Mouse (Mus musculus): ENCODE measurements around the gene Kcna5. TPM values are rescaled to one million over a fixed set of nuclear protein-coding genes. Genes with fewer than 3 reads are reported as not detected.

The Kcna5 gene
- polyA plus RNA-seq, 1 experiment from 2014 or later: 4.8 TPM

- no peaks in the 10 kb centered on the region for H3K4me1 ChIP-seq (ENCODE audit: insufficient read depth, low read length)
- H3K9me3 ChIP-seq (ENCODE audit: low read length): no peaks in the 10 kb centered on the region
- ATAC-seq (ENCODE audit: low FRiP score, low TSS enrichment): no peak
- no peaks in the 10 kb centered on the region; the same call in 1 of the 2 replicates for H3K27me3 ChIP-seq (ENCODE audit: insufficient read depth, low read length)
- no peak overlapping the region for H3K4me2 ChIP-seq (replicated peaks; ENCODE audit: low read depth, low read length)
- H3K9ac ChIP-seq (replicated peaks; ENCODE audit: low read length): no peak overlapping the region
- WGBS: 75% methylated on average over 4 of the region's 4 CpGs
- no peak overlapping the region for H3K4me3 ChIP-seq (ENCODE audit: low read length)
- H3K27ac ChIP-seq (ENCODE audit: low read length): no peak overlapping the region
- H3K36me3 ChIP-seq (ENCODE audit: insufficient read depth, low read length): no peaks in the 10 kb centered on the region
These were observed 7.5 kb upstream of the Kcna5 start for GRCm38 (mm10) chr6:126542724-126543123.

- no peak for ATAC-seq (ENCODE audit: low FRiP score, low TSS enrichment)
- Histone ChIP-seq H3K9ac (replicated peaks; ENCODE audit: low read length) (no peak overlapping the region), H3K4me3 (ENCODE audit: low read length) (no peak overlapping the region), H3K36me3 (ENCODE audit: insufficient read depth, low read length) (no peaks in the 10 kb centered on the region), H3K4me2 (replicated peaks; ENCODE audit: low read depth, low read length) (no peak overlapping the region), H3K27ac (ENCODE audit: low read length) (no peak overlapping the region), H3K27me3 (ENCODE audit: insufficient read depth, low read length) (peaks cover 16% of the 10 kb centered on the region), H3K4me1 (ENCODE audit: insufficient read depth, low read length) (peaks cover 17% of the 10 kb centered on the region), H3K9me3 (ENCODE audit: low read length) (no peaks in the 10 kb centered on the region)
- WGBS: 54% methylated on average over 2 of the region's 2 CpGs
These were observed 2.3 kb upstream of the Kcna5 start for GRCm38 (mm10) chr6:126537512-126537911.

DNA sequence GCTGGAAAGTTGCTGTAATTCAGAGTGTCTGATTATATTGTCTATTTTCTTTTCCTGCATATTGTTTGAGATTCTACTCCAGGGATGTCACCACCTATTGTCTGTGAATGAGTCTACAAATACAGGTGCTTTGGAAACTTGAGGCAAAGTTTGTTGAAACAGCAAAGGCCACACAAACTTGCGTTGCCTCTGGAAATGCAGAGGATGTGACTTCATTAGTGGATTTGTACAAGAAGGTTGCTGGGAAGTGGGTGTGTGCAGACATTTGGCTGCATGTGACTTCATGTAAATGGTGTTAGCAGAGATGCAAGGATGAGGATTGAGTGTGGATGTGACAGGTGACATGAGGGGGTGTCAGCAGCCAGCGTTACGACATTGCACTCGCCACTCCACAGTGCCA is 1.7 kb upstream of the Kcna5 start:
- no peaks in the 10 kb centered on the region for H3K9me3 ChIP-seq (ENCODE audit: low read length)
- no peak overlapping the region for H3K4me3 ChIP-seq (ENCODE audit: low read length)
- H3K4me1 ChIP-seq (ENCODE audit: insufficient read depth, low read length): peaks cover 17% of the 10 kb centered on the region
- no peak overlapping the region for H3K9ac ChIP-seq (replicated peaks; ENCODE audit: low read length)
- no peak overlapping the region for H3K27ac ChIP-seq (ENCODE audit: low read length)
- ATAC-seq (ENCODE audit: low FRiP score, low TSS enrichment): no peak
- 67% methylated on average over 4 of the region's 4 CpGs for WGBS
- H3K4me2 ChIP-seq (replicated peaks; ENCODE audit: low read depth, low read length): no peak overlapping the region
- peaks cover 16% of the 10 kb centered on the region for H3K27me3 ChIP-seq (ENCODE audit: insufficient read depth, low read length)
- no peaks in the 10 kb centered on the region for H3K36me3 ChIP-seq (ENCODE audit: insufficient read depth, low read length)

- Histone ChIP-seq H3K9me3 (ENCODE audit: low read length) (no peaks in the 10 kb centered on the region), H3K4me3 (ENCODE audit: low read length) (no peak overlapping the region), H3K9ac (replicated peaks; ENCODE audit: low read length) (no peak overlapping the region), H3K27ac (ENCODE audit: low read length) (no peak overlapping the region), H3K4me2 (replicated peaks; ENCODE audit: low read depth, low read length) (peak overlapping the region; percentile 60; the same call in 1 of the 2 replicates), H3K36me3 (ENCODE audit: insufficient read depth, low read length) (no peaks in the 10 kb centered on the region), H3K27me3 (ENCODE audit: insufficient read depth, low read length) (peaks cover 16% of the 10 kb centered on the region), H3K4me1 (ENCODE audit: insufficient read depth, low read length) (peaks cover 17% of the 10 kb centered on the region)
- WGBS: 22% methylated on average over 1 of the region's 1 CpGs
- ATAC-seq (ENCODE audit: low FRiP score, low TSS enrichment): no peak
These were observed 679 bp upstream of the Kcna5 start for GRCm38 (mm10) chr6:126535911-126536270.

DNA sequence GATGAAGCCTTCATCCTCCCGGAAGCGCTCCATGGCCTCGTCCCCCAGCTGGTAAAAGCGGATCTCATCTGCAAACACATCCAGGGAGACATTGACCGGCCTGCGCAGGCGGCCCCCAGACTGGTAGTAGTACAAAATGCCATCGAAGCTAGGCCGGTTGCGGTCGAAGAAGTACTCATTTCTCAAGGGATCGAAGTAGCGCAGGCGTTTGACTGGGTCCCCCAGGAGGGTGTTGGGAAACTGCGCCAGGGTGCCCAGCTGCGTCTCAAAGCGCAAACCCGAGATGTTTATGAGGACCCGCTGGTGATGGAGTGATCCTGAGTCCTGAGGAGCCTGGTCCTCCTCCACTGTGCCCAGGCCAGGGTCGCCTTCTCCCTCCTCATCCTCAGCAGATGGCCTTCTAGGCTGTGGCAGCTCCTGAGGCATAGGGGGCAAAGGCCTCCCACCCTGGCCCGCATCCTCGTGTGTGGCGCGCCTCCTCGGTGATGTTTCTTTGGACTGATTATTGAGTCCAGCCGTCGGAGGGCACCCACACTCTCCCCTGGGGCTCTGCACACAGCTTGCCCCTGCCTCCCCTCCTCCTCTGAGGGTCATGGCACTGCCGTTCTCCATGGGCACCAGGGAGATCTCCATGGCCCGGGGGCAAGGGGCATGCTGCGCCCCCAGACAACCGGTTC is 543 bp downstream of the Kcna5 start:
- ATAC-seq (ENCODE audit: low FRiP score, low TSS enrichment): peak; percentile 12
- Histone ChIP-seq H3K4me1 (ENCODE audit: insufficient read depth, low read length) (peaks cover 20% of the 10 kb centered on the region), H3K4me3 (ENCODE audit: low read length) (peak overlapping the region; percentile 33), H3K36me3 (ENCODE audit: insufficient read depth, low read length) (no peaks in the 10 kb centered on the region), H3K9ac (replicated peaks; ENCODE audit: low read length) (peak overlapping the region; percentile 53), H3K9me3 (ENCODE audit: low read length) (no peaks in the 10 kb centered on the region), H3K4me2 (replicated peaks; ENCODE audit: low read depth, low read length) (peak overlapping the region; percentile 60), H3K27me3 (ENCODE audit: insufficient read depth, low read length) (peaks cover 16% of the 10 kb centered on the region), H3K27ac (ENCODE audit: low read length) (peak overlapping the region; percentile 69; the same call in 1 of the 2 replicates)
- 18% methylated on average over 31 of the region's 31 CpGs for WGBS

- no peaks in the 10 kb centered on the region for H3K9me3 ChIP-seq (ENCODE audit: low read length)
- peaks cover 16% of the 10 kb centered on the region for H3K27me3 ChIP-seq (ENCODE audit: insufficient read depth, low read length)
- H3K4me2 ChIP-seq (replicated peaks; ENCODE audit: low read depth, low read length): no peak overlapping the region
- no peaks in the 10 kb centered on the region for H3K36me3 ChIP-seq (ENCODE audit: insufficient read depth, low read length)
- H3K4me3 ChIP-seq (ENCODE audit: low read length): no peak overlapping the region
- peaks cover 20% of the 10 kb centered on the region for H3K4me1 ChIP-seq (ENCODE audit: insufficient read depth, low read length)
- no peak for ATAC-seq (ENCODE audit: low FRiP score, low TSS enrichment)
- 94% methylated on average over 4 of the region's 4 CpGs for WGBS
- H3K27ac ChIP-seq (ENCODE audit: low read length): no peak overlapping the region
- H3K9ac ChIP-seq (replicated peaks; ENCODE audit: low read length): no peak overlapping the region
These were observed 3.9 kb downstream of the Kcna5 start for GRCm38 (mm10) chr6:126531306-126531705.

DNA sequence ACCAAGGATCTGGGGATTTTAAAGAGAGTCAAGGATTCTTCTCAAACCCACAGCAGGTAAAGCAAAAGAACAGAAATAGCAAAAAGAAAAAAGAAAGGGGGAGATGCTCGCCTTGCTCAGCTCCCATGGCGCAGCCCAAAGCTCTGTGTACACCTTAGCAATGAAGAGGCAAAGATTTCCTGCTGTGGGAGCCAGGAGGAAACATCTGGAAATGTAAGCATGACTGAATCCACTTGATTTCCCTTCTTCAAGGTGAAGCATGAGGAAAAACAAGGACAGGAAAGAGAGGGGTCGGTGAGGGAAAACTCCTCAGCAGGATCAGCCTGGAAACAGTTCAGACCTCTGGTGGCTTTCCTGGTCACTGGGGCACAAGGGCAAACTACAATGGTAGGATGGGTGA is 5.2 kb downstream of the Kcna5 start:
- Histone ChIP-seq H3K4me1 (ENCODE audit: insufficient read depth, low read length) (peaks cover 9% of the 10 kb centered on the region), H3K9ac (replicated peaks; ENCODE audit: low read length) (no peak overlapping the region), H3K9me3 (ENCODE audit: low read length) (no peaks in the 10 kb centered on the region), H3K27me3 (ENCODE audit: insufficient read depth, low read length) (peaks cover 16% of the 10 kb centered on the region), H3K36me3 (ENCODE audit: insufficient read depth, low read length) (no peaks in the 10 kb centered on the region), H3K4me3 (ENCODE audit: low read length) (no peak overlapping the region), H3K4me2 (replicated peaks; ENCODE audit: low read depth, low read length) (no peak overlapping the region), H3K27ac (ENCODE audit: low read length) (no peak overlapping the region)
- no peak for ATAC-seq (ENCODE audit: low FRiP score, low TSS enrichment)
- 68% methylated on average over 3 of the region's 3 CpGs for WGBS

DNA sequence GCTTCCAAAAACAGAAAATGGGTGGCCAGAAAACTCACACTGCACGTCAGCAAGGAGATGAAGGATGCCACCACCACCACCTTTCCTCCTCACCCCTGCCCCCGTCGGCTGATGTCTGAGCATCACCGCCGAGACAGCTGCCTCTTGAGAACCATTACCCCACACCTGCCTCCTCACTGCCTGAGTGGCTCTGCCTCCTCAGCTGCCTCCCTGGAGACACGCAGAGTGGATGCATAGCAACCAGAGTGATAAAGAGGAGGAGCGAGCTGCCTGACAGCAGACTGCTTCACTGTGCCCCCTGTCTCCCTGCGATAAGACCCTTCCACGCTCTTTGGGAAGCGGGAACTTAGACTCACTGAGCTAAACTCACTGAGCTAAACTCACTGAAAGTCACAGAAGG is 20.5 kb downstream of the Kcna5 start:
- no peak for ATAC-seq (ENCODE audit: low FRiP score, low TSS enrichment)
- 25% methylated on average over 10 of the region's 10 CpGs for WGBS

DNA sequence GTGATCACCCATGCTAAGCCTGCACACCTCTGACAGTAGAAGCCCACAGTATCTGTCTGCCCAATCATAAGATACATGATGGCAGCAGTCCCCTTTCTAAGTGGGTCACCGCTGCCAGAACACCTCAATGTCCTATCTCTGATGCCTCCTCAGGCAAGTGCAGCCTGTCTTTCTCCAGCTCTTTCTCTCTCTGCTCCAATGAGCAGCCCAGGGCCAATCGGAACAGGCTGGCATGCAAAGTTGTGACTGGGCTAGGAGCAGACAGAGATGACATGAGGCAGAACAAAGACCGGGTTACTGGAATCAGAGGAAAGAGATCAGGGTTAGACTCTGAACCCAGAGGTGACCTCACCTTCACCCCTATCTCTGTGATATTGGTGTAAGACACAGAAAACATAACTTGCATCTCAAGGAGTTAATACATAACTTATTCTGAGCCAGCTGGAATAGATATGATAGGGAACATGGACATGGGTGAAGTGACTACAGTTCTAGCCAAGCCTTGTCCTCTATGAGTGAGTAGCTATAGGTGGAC is 21.4 kb downstream of the Kcna5 start:
- 71% methylated on average over 3 of the region's 3 CpGs for WGBS
- H3K4me1 ChIP-seq (ENCODE audit: insufficient read depth, low read length): peaks cover 5% of the 10 kb centered on the region; the same call in 1 of the 2 replicates
- H3K27ac ChIP-seq (ENCODE audit: low read length): peak overlapping the region; percentile 4; the same call in 1 of the 2 replicates
- no peaks in the 10 kb centered on the region for H3K27me3 ChIP-seq (ENCODE audit: insufficient read depth, low read length)
- ATAC-seq (ENCODE audit: low FRiP score, low TSS enrichment): peak; percentile 54; the same call in 1 of the 2 replicates
- H3K4me3 ChIP-seq (ENCODE audit: low read length): no peak overlapping the region
- H3K9ac ChIP-seq (replicated peaks; ENCODE audit: low read length): no peak overlapping the region
- no peaks in the 10 kb centered on the region for H3K36me3 ChIP-seq (ENCODE audit: insufficient read depth, low read length)
- H3K9me3 ChIP-seq (ENCODE audit: low read length): no peaks in the 10 kb centered on the region
- H3K4me2 ChIP-seq (replicated peaks; ENCODE audit: low read depth, low read length): no peak overlapping the region

More for the DNA sequence above, 20.5 kb downstream of the Kcna5 start:
- H3K9me3 ChIP-seq (ENCODE audit: low read length): no peaks in the 10 kb centered on the region
- no peaks in the 10 kb centered on the region for H3K27me3 ChIP-seq (ENCODE audit: insufficient read depth, low read length)
- H3K4me2 ChIP-seq (replicated peaks; ENCODE audit: low read depth, low read length): no peak overlapping the region
- H3K4me1 ChIP-seq (ENCODE audit: insufficient read depth, low read length): peaks cover 5% of the 10 kb centered on the region; the same call in 1 of the 2 replicates
- H3K4me3 ChIP-seq (ENCODE audit: low read length): no peak overlapping the region
- no peak overlapping the region for H3K27ac ChIP-seq (ENCODE audit: low read length)
- no peak overlapping the region for H3K9ac ChIP-seq (replicated peaks; ENCODE audit: low read length)
- H3K36me3 ChIP-seq (ENCODE audit: insufficient read depth, low read length): no peaks in the 10 kb centered on the region

DNA sequence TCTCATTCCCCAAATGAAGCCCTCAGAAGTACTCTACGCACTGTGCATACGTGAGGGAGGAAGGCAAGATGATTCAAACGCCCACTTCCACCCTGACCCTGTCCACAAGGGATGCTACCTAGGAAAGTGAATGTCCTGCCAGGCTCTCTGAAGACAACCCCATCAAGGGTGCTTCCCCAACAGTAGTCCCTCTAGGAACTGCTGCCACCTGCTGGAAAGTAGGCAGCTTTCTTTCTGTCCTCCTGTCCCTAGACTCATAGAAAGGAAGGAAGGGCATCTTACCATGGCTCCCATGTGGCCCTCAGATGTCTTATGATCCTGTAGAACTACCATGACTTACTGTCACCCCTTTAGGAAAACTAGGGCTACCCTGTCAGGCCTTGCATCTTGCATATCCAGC is 22.1 kb downstream of the Kcna5 start:
- ATAC-seq (ENCODE audit: low FRiP score, low TSS enrichment): no peak
- no peaks in the 10 kb centered on the region for H3K36me3 ChIP-seq (ENCODE audit: insufficient read depth, low read length)
- no peak overlapping the region for H3K9ac ChIP-seq (replicated peaks; ENCODE audit: low read length)
- no peaks in the 10 kb centered on the region for H3K9me3 ChIP-seq (ENCODE audit: low read length)
- no peak overlapping the region for H3K4me3 ChIP-seq (ENCODE audit: low read length)
- H3K27me3 ChIP-seq (ENCODE audit: insufficient read depth, low read length): no peaks in the 10 kb centered on the region
- H3K27ac ChIP-seq (ENCODE audit: low read length): no peak overlapping the region
- H3K4me2 ChIP-seq (replicated peaks; ENCODE audit: low read depth, low read length): no peak overlapping the region
- peaks cover 9% of the 10 kb centered on the region; the same call in 1 of the 2 replicates for H3K4me1 ChIP-seq (ENCODE audit: insufficient read depth, low read length)
- whole genome bisulfite sequencing: 80% methylated on average over 3 of the region's 3 CpGs
